Mouse (Mus musculus) spleen, postnatal 14 days (tissue): ENCODE data around the gene Fbxw11.
"Not testable (repeated sequence)": the region's sequence is repeated elsewhere in the genome, so short reads cannot be mapped to it uniquely, and the experiment has no call there.

Experiments used
- DNase-seq, 2 experiments: peaks; one replicate each; pipeline ENCODE4 v3.0.0; 2021 to 2022; ENCODE audit warnings: low spot score in 2 of 2

The Fbxw11 gene

DNA sequence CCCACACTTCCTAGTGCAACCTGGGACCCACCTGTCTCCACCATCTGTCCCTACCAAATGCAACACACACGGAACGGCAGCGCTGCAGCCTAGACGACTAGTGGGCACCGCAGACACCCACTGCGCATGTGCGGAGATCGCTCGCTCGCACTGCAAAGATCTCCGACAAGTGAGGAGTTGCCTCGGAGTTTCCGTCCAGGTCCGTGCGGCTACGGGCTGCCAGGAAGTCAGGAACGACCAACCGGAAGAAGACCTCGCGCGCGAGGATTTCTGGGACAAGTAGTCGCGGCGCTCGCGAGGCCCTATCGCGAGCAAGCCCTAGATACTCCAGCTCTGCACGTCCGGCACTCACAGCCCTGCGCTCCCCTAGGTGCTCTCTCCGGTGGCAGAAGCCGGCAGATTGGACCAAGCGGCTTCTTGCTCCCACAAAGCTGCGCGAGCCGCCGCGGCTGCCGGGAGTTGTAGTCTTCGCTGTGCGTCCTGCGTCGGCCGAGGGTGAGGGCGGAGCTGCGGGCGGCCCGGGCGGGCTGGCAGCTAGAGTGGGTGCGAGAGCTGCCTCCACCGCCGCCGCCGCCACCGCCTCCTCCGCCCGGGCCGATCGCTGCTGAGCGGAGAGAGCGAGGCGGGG, at the start of gene Fbxw11:
TSS of gene Fbxw11 (plus strand) at position 476 of the 628 bp plus-strand sequence.
- DNase-seq: peak; percentile 86 to 90

DNA sequence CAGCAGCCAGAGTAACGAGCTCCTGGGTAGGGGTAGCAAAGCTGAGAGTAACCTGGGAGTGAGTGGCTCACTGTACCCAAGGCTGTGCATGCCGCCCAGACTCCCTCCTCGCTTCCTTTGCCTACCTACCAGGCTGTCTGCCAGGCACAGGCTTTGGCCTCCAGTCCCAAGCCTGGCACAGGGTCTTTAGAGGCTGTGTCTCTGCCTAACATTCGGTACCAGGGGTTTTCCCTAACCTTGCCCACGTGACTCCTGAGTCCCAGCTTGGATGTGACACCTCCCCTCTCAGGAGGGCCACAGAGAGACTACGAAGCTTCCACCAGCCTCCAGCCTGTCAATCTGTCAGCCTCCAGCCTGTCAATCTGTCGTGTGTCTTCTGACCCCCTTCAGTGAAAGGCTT, 49.4 kb upstream of the Fbxw11 start:
- no peak for DNase-seq

DNA sequence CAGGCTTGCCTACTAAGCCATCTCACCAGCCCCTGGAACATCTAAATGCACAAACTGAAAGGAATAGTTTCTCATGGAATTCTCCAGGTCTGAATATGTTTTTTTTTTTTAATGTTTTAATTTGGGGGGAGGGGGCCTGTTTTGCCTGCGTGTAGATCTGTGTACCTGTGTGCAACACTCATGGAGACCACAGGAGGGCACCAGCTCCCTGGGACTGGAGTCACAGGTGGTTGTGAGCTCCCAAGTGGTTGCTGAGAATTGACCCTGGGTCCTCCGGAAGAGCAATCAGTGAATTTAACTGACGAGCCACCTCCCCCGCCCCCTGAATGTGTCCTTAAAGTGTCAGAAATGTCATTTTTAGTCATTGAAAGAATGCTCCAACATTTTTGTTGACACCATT, 48.4 kb upstream of the Fbxw11 start:
- DNase-seq: no peak

DNA sequence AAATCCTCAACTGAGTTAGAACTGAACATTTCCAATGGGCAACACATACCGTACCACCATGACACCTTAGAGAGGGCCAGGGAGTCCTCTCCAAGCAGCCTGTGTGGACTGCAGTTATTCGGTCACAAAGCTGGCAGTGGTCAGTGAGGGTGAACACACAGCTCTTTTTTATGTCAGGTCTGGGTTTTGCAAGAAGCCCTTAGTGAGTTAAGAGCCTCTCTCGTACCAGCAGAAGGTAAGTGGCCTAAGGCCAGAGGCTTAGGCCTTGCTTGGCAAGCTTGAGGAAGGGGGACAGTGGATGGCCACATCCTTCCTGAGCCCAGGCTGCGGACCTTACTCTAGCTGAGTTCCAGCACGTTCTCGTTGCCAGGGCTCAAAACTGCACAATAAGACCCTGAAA, 42.2 kb upstream of the Fbxw11 start:
- DNase-seq: no peak

DNA sequence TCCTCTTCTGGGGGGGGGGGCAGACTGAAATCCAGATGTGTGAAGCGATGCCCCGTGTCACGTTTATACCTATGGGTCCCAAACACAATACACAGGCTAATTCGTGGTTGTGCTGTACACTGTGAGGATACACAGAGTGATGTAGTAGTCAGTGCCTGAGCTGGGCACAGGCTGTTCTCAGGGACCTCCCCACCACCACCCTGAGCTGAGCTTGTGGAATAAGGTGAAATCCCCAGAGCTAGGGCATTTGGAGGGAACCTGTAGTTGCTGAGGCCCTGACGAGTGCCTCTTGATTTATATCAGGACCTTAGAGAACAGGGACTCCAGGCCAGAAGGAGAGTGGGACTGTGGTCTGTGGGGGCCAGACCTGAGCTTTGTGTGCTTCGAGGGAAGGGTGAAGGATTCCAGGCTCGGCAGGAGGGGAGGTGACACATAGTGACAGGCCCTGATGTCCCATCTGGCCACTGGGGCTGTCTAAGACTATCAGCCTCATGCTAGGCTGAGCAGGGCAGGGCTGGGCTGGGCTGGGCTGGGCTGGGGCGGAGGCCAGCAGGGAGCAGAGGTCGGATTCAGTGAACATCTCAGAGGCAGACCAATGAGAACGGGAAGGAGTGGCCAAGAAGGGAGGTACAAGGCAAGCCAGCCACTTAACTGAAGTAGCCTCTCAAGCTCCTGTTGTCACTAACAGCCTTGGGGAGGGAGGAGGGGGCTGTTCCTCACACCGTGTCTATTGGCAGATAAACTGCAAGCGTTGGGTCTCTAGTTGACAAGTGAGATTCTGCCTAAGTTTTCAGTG, 40.8 kb upstream of the Fbxw11 start:
- no peak for DNase-seq

DNA sequence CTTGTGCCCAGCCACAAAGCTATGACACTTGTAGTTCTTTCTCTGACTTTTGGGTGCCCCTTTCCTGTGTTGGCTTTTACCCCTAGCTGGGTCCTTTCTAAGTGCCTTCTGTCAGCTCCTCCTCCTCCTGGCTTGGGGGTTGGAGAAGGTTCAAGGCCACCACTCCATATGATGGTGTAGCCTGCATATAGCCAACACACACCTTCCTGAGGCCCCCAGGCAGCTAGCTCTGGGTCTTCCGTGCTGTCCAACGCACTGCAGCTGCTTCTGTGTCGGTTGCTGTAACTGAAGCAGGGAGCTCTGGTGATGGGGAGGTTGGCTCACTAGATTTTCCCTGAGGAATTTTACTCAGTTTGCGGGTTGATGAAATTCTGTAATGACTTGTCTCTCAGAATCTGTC, 37.9 kb upstream of the Fbxw11 start:
- DNase-seq: no peak

DNA sequence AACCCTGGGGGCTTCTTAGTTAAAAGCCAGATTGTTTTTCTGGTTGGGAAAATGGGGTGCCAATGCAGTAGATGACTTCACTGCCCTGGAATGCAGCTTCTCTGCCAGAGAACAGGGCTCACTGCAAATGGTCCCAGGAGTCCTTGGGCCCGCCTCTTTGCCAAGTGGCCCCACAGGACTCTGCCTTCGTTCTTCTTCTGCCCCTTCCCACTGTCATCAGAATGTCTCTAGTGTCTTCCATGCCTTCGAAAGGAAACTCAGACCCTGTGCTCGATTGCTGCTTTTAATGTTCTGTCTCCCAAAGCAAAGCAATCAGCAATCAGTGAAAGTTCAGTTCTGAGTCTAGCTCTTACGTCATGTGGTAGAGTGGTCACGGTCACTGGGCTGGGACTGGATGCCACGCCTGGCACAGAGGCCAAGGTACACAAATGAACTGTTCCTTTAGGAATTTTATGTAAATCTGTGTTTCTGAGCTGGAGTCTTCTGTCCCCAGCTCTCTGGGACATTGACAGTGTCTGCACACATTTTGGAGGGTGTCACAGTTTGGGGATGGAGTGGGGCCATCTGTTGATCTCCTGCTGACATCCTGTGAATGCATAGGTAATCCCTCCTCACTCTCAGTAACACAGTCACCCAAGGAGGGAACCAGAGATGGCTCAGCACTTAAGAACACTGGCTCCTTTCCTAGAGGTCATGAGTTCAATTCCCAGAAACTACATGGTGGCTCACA, 37.2 kb upstream of the Fbxw11 start:
- DNase-seq: no peak

DNA sequence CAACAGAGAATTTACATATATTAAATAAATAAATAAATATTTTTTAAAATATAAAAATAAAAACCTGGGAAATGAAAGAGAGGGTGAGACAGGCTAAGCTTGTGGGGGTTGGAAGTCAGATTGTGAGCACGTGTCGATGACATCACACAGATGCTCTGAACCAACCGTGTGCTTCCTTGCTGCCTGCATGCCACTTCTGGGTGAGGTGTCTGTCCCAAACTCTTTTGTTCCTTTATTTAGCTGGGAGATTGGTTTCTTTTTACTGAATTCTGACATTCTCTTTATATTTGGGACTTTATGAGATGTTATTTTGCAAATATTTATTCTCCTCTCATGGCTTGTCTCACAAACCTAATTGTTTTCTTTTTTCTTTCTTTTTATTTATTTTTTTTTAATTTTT, 36.6 kb upstream of the Fbxw11 start:
- no peak for DNase-seq

DNA sequence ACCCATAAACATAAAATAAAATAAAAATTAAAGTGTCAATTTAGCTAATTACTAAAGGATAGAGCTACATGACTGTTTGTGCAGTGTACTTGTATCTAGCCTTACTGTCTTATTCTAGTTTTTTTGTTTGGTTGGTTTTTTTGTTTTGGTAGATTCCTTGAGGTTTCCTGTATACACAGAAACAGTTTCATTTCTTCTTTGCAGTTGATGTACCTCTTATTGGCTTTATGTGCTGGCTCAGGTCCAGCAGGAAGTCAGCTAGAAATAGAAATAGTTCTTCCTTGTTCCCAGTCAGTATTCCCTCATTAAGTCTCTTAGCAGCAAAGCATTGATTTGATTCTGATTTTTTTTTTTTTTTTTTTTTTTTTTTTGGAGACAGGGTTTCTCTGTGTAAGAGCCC, 35.2 kb upstream of the Fbxw11 start:
- DNase-seq: no peak

DNA sequence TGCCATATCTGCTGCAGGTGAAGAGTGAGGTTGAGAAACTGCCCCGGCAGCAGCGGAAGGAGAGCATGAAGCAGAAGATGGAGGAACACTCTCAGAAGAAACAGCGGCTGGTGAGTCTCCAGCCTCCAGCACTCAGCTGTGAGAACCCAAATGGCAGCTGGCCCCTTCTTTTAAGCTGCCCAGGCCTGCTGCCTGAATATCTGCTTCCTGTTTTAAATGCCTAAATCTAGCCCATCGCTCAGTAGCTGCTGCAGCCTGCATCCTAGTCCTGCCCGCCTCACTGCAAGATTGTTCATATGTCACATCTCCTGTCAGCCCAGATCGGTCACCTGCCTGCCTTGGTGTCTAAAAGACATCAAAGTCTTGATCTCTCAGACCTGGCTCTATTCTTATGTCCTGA, 31.9 kb upstream of the Fbxw11 start:
- DNase-seq: no peak

DNA sequence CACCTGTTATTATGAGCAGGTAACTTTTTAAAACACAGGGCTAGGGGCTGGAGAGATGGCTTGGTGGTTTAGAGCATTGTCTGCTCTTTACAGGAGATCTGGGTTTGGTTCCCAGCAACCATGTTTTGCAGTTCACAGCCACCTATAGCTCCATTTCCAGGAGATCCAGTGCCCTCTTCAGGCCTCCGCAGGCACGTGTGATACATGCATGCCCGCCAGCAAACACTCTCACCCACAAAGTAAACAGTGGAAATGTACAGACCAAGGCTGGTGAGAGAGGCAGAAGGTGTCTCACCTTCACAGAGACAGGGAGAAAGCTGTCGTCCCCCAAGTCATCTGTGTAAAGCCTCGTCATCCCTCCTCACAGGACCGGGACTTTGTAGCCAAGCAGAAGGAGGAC, 30.2 kb upstream of the Fbxw11 start:
- DNase-seq: no peak

DNA sequence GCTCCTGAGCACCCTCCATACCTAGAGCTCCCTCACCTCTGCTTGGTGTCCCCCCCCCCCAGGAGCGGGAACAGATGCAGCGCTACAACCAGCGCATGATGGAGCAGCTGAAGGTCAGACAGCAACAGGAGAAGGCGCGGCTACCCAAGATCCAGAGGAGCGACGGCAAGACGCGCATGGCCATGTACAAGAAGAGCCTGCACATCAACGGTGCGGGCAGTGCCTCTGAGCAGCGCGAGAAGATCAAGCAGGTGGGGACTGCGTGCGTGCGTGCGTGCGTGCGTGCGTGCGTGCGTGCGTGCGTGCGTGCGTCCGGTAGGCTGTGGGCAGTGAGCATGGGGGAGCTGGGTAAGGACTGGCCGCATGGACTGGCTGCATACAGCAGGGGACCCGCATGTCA, 28.1 kb upstream of the Fbxw11 start:
- DNase-seq: no peak

DNA sequence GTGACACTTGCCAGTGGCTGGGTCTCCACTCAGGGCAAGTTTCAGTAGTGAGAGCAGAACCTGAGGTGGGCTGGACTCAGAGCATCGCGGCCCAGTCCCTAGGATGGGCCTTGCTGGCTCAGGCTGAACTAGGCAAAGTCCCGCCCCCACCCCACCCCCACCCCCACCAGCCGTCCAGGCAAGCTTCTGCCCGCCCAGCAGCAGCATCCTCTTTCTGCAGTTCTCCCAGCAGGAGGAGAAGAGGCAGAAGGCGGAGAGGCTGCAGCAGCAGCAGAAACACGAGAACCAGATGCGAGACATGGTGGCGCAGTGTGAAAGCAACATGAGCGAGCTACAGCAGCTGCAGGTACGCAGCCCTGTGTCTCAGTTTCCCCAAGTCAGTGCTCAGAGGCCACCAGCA, 27.0 kb upstream of the Fbxw11 start:
- DNase-seq: no peak

DNA sequence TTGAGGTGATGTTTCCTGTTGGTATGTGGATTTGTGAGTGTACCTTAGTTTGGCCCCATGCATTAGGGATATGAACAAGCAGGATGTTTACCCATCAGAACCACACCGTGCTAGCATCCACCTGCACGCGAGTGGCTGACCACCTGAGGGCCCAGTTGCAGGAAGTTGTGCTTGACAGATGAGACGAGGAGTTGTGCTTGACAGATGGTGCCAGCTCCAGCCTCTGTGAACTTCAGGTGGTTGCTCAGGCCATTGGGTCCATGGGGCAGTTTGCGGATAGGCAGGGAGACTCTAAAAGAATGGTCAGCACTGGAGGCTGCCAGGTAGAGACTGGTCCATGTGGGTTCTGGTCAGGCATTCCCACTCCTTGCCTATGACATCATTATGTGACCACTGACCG, 26.4 kb upstream of the Fbxw11 start:
- DNase-seq: no peak

DNA sequence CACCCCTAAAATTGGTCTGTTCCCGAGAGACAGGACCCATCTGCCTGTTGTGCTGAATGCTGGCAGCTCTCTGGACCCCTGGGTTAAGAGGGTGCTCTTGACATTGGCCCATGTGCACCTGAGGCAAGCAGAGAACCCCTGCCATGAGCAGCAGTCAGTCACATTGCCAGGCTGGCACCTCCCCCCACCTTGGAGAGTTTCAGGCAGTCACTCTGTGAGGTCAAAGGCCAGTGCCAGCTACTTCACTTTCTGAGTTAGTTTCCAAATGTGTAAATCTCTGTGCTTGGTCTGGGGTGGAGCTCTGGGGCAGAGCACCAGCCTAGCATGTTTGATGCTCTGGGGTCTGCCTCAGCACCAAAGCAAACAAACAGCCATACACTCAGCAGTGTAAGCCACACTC, 24.5 kb upstream of the Fbxw11 start:
- no peak for DNase-seq

DNA sequence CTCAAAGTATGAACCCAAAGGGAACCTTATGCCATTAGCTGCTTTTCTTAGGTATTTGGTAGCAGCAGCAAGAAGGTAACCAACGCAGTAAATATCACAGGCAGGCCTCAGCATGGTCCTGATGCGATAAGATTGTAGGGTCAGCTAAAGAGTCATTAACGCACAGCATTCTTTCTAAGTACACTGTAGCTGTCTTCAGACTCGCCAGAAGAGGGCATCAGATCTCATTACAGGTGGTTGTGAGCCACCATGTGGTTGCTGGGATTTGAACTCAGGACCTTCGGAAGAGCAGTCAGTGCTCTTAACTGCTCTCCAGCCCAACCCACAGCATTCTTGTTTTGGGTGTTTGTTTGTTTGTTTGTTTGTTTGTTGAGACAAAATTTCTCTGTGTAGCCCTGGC, 23.9 kb upstream of the Fbxw11 start:
- DNase-seq: not testable (repeated sequence)

DNA sequence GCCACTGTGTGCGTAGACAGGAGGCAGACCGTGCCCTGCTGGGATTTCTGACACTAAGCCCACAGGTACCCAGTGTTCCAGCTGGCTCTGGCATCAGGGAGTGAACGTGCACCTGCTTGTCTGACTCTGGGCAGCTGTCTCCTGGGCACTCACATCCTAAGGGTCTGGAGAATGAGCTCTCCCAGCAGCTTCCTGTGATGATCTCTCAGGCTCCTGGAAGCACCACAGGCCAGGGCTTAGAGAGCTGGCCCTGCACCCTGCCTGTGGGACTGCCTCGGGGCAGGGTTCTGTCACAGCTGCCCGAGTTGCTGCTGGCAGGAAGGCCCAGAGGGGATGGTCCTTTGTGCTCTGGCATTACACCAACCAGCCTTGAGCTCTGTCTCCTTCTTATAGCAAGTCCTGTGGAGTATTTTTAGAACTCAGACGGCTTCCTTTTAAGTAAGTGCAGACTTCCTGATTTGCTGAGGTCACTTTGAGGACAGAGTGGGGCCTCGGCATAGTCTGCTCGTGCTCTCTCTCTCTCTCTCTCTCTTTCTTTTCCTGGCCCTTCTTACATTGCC, 23.2 kb upstream of the Fbxw11 start:
- no peak for DNase-seq

DNA sequence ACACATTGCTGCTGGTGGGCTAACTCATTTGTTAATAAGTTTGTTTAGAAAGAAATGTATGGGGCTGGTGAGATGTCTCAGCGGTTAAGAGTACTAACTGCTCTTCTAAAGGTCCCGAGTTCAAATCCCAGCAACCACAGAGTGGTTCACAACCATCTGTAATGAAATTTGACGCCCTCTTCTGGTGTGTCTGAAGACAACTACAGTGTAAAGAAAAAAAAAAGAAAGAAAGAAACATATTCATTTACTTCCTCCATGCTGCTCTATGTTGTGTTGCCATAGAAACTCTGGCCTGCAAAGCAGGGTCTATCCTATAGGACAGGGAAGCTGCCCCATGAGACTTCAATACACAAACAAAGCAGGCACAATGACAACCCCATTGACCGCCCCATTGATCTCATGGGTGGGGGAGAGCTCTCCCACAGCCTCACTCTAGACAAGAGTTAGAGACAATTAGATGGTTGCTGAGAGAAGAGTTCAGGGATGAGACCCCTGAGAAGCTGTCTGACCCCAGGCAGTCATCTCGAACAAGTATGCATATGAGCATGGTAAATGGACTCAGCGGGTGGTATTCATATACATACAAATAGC, 22.6 kb upstream of the Fbxw11 start:
- DNase-seq: no peak

DNA sequence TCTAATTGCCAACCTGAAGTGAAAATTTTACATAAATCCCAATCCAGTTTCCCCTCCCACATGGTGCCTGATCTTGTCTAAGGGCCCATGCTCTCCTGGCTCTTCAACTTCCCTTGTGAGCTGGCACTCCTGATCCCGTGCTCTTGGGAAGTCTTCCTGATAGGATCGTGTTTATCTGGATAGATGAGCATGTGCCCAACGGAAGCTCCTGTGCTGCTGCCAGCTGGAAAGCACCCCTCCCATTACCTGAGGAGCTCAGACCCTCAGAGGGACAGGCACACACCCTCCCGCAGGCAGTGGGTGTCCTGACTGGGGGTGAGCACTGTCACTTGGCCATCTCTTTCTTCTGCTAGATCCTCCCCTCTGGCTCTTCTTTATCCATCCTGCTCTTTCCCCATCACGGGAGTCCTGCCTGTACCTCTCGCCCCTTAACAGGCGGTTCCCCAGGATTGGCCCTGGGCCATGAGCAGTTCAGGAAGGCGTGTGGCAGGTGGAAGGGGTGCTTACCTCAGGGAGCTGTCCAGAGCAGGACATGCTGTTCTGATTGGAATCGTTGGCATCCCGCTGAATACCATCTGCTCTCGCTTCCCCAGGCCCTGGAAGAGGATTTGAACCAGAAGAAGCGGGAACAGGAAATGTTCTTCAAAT, 20.6 kb upstream of the Fbxw11 start:
- no peak for DNase-seq

DNA sequence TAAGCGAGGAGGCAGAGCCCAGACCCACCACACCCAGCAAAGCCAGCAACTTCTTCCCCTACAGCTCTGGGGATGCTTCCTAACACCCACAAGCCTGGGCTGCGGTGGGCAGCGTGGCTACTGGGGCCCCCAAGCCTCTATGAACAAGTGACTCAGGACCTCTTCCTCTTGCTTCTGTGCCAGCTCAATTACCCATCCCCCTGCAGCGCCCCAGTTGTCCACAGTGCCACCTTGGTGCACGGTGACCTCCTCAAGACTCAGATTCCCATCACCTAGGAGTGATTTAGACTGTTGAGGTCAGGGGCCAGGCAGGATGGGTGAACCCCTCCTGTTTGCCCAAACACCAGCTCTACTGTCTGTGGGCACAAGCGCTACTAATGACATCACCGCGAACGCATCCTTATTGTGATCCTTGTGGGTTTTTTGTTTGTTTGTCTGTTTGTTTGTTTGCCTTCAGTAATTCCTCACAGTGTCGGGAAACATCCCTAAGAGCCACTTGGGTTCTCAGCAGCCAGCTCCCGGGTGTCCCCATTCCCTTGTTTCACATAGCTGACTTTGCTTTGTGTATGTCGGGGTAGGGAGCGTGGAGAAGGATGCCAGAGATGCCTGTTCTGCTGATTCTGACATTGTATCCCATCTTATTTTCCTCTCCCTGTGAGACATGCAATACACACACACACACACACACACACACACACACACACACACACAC, 19.9 kb upstream of the Fbxw11 start:
- DNase-seq: no peak

DNA sequence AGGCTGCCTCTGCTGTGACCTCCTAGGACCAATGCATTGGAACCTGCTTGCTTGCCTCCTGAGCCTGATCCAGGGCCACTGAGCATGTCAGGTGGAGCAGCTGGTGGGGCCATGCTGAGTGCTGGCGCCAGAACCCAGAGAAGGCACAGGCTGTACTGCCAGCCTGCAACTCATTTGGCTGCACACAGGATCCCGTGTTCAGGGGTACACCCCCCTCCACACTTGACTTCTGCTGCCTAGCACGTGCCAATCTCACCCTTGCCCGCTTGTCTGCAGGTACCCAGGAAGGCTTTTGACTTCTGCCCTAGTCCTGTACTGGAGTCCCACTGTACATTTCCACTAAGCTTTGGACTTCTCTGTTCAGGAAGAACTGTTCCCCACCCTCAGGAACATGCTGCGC, 19.3 kb upstream of the Fbxw11 start:
- DNase-seq: no peak
